Mouse (Mus musculus): ENCODE results near the gene Tnfrsf1b.

The Tnfrsf1b gene

DNA sequence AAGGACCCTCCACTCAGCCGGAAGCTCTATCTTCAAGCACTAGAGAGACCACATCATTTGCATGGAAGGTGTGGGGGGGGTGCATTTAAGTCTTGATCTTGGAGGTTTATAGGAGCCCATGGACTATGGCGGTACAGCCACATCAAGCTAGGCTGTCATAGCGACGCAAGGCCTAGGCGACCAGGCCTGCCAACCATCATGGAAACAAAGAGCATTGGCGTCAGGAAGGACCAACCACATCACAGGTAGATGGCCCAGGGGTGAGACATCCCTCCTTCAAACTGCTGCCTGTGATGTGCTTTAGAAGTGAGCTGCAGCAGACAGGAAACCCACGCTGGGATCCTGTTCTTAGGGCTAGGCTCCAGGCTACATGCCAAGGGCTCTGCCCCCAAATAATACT, 10.6 kb downstream of the Tnfrsf1b start:
- H3K4me1 ChIP-seq (replicated peaks; ENCODE audit: low read depth, low read length), result peaks cover 8% of the 10 kb centered on the region
- H3K4me3 ChIP-seq (replicated peaks; ENCODE audit: low read length), result no peak overlapping the region
- no peak for TF ChIP-seq CTCF (conservative IDR thresholded peaks at IDR 0.05; ENCODE audit: low read length)
- TF ChIP-seq POU5F1 (IDR thresholded peaks at IDR 0.05; ENCODE audit: borderline replicate concordance, low read length), result no peak
- no peak for TF ChIP-seq NANOG (IDR thresholded peaks at IDR 0.05; ENCODE audit: borderline replicate concordance, low read length)
- no peaks in the 10 kb centered on the region for H3K27me3 ChIP-seq (ENCODE audit: insufficient read depth, low read length)
- no peaks in the 10 kb centered on the region for H3K9me3 ChIP-seq (ENCODE audit: low read length)
- H3K36me3 ChIP-seq (ENCODE audit: insufficient read depth, low read length), result no peaks in the 10 kb centered on the region

DNA sequence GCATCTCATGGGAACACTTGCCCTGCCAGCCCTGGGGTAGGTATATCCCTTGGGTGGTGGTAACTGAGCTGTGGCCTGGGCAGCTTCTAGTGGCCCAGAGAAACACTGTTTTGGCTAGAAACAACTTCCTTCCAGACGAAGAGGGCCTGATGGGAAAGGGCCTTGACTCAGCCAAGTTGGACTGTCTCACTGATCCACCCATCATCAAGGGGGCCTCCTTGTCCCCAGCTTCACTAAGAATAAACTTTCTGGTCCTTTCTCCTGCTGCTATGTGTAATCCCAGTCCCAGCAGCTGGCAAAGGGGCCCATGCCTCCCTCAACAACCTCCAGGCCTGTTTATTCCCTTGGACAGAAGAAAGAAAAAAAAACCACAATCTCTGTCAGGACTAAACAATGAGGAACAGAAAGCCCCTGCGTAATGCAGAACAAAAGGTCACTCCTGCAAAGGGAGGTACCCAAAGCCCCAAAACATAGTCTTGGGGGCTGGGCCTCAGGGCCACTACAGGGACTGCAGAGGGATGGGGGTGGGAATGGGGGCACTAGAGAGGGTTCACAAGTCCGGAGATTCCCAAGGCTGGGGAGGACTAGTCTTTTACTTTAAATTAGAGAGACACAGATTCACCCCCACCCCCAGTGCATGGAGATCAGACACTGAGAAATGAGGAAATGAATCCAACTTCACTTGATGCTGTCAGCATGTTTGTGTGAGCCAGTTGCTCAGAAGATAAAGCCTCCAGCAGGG, 13.0 kb downstream of the Tnfrsf1b start:
- H3K9me3 ChIP-seq (ENCODE audit: low read length), result no peaks in the 10 kb centered on the region
- H3K27me3 ChIP-seq (ENCODE audit: insufficient read depth, low read length), result no peaks in the 10 kb centered on the region
- H3K4me3 ChIP-seq (replicated peaks; ENCODE audit: low read length), result no peak overlapping the region
- TF ChIP-seq CTCF (conservative IDR thresholded peaks at IDR 0.05; ENCODE audit: low read length), result no peak
- TF ChIP-seq POU5F1 (IDR thresholded peaks at IDR 0.05; ENCODE audit: borderline replicate concordance, low read length), result no peak
- no peak for TF ChIP-seq NANOG (IDR thresholded peaks at IDR 0.05; ENCODE audit: borderline replicate concordance, low read length)
- peaks cover 16% of the 10 kb centered on the region for H3K4me1 ChIP-seq (replicated peaks; ENCODE audit: low read depth, low read length)
- H3K36me3 ChIP-seq (ENCODE audit: insufficient read depth, low read length), result peaks cover 12% of the 10 kb centered on the region; the same call in 1 of the 2 replicates

GRCm38 (mm10) chr4:145231732-145232131, 14.9 kb downstream of the Tnfrsf1b start:
- no peaks in the 10 kb centered on the region for H3K9me3 ChIP-seq (ENCODE audit: low read length)
- no peaks in the 10 kb centered on the region for H3K27me3 ChIP-seq (ENCODE audit: insufficient read depth, low read length)
- H3K36me3 ChIP-seq (ENCODE audit: insufficient read depth, low read length), result peaks cover 12% of the 10 kb centered on the region; the same call in 1 of the 2 replicates
- no peak overlapping the region for H3K4me3 ChIP-seq (replicated peaks; ENCODE audit: low read length)
- TF ChIP-seq NANOG (IDR thresholded peaks at IDR 0.05; ENCODE audit: borderline replicate concordance, low read length), result no peak
- TF ChIP-seq POU5F1 (IDR thresholded peaks at IDR 0.05; ENCODE audit: borderline replicate concordance, low read length), result no peak
- no peak for TF ChIP-seq CTCF (conservative IDR thresholded peaks at IDR 0.05; ENCODE audit: low read length)
- peaks cover 16% of the 10 kb centered on the region for H3K4me1 ChIP-seq (replicated peaks; ENCODE audit: low read depth, low read length)

DNA sequence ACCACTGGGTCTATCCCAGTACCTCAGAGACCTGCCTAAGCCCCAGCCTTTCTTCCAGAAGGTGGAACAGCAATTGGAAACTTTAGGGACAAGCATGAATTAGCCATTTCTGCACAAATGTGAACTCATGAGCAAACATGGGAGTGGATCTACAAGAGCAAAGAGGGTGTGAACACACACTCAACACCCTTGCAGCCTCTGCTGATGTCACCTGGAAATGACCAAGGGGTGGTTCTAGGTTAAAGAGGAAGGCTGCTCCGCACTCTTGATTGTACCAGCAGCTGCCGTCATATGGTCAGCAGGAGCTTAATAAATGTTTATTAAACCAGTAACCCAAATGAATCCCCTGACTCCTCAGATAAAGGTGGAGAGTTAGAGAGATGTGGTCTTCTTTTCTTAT, 16.0 kb downstream of the Tnfrsf1b start:
- no peak overlapping the region for H3K4me3 ChIP-seq (replicated peaks; ENCODE audit: low read length)
- H3K27me3 ChIP-seq (ENCODE audit: insufficient read depth, low read length), result no peaks in the 10 kb centered on the region
- peaks cover 12% of the 10 kb centered on the region; the same call in 1 of the 2 replicates for H3K36me3 ChIP-seq (ENCODE audit: insufficient read depth, low read length)
- H3K4me1 ChIP-seq (replicated peaks; ENCODE audit: low read depth, low read length), result peaks cover 16% of the 10 kb centered on the region
- TF ChIP-seq POU5F1 (IDR thresholded peaks at IDR 0.05; ENCODE audit: borderline replicate concordance, low read length), result no peak
- no peak for TF ChIP-seq CTCF (conservative IDR thresholded peaks at IDR 0.05; ENCODE audit: low read length)
- TF ChIP-seq NANOG (IDR thresholded peaks at IDR 0.05; ENCODE audit: borderline replicate concordance, low read length), result no peak
- H3K9me3 ChIP-seq (ENCODE audit: low read length), result no peaks in the 10 kb centered on the region

GRCm38 (mm10) chr4:145229524-145230163, 17.0 kb downstream of the Tnfrsf1b start:
- Histone ChIP-seq H3K4me1 (replicated peaks; ENCODE audit: low read depth, low read length) (peaks cover 16% of the 10 kb centered on the region), H3K27me3 (ENCODE audit: insufficient read depth, low read length) (no peaks in the 10 kb centered on the region), H3K36me3 (ENCODE audit: insufficient read depth, low read length) (peaks cover 18% of the 10 kb centered on the region; the same call in 1 of the 2 replicates), H3K9me3 (ENCODE audit: low read length) (no peaks in the 10 kb centered on the region), H3K4me3 (replicated peaks; ENCODE audit: low read length) (no peak overlapping the region)
- no peak for TF ChIP-seq POU5F1 (IDR thresholded peaks at IDR 0.05; ENCODE audit: borderline replicate concordance, low read length)
- no peak for TF ChIP-seq CTCF (conservative IDR thresholded peaks at IDR 0.05; ENCODE audit: low read length)
- TF ChIP-seq NANOG (IDR thresholded peaks at IDR 0.05; ENCODE audit: borderline replicate concordance, low read length), result no peak

DNA sequence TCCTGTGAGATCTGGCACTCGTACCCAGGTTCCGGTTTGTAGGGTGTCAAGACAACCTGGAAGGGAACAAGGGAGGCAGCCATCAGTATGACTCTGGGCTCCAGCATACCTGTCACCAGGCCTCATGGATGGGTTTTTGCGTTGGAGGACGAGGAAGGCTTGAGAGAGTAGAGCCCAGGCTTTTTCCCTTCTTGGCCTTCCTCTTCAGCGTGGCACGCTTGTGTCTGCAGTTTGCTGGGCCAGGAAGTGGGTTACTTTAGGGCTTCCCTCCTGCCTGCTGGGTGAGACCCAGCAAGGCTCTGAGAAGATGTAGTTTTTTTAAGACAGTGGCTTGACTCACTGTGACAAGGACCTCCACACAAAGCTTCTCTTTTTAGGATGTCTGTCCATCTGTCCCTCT, 17.6 kb downstream of the Tnfrsf1b start:
- H3K27me3 ChIP-seq (ENCODE audit: insufficient read depth, low read length), result no peaks in the 10 kb centered on the region
- H3K9me3 ChIP-seq (ENCODE audit: low read length), result no peaks in the 10 kb centered on the region
- no peak overlapping the region for H3K4me3 ChIP-seq (replicated peaks; ENCODE audit: low read length)
- TF ChIP-seq NANOG (IDR thresholded peaks at IDR 0.05; ENCODE audit: borderline replicate concordance, low read length), result no peak
- no peak for TF ChIP-seq CTCF (conservative IDR thresholded peaks at IDR 0.05; ENCODE audit: low read length)
- TF ChIP-seq POU5F1 (IDR thresholded peaks at IDR 0.05; ENCODE audit: borderline replicate concordance, low read length), result no peak
- H3K4me1 ChIP-seq (replicated peaks; ENCODE audit: low read depth, low read length), result peaks cover 16% of the 10 kb centered on the region
- peaks cover 24% of the 10 kb centered on the region for H3K36me3 ChIP-seq (ENCODE audit: insufficient read depth, low read length)

- TF ChIP-seq NANOG (IDR thresholded peaks at IDR 0.05; ENCODE audit: borderline replicate concordance, low read length) (no peak), POU5F1 (IDR thresholded peaks at IDR 0.05; ENCODE audit: borderline replicate concordance, low read length) (no peak), CTCF (conservative IDR thresholded peaks at IDR 0.05; ENCODE audit: low read length) (no peak)
- Histone ChIP-seq H3K27me3 (ENCODE audit: insufficient read depth, low read length) (no peaks in the 10 kb centered on the region), H3K4me1 (replicated peaks; ENCODE audit: low read depth, low read length) (peaks cover 8% of the 10 kb centered on the region), H3K9me3 (ENCODE audit: low read length) (no peaks in the 10 kb centered on the region), H3K4me3 (replicated peaks; ENCODE audit: low read length) (no peak overlapping the region), H3K36me3 (ENCODE audit: insufficient read depth, low read length) (peaks cover 39% of the 10 kb centered on the region)
Measured at GRCm38 (mm10) chr4:145224613-145225012, 22.1 kb downstream of the Tnfrsf1b start.

DNA sequence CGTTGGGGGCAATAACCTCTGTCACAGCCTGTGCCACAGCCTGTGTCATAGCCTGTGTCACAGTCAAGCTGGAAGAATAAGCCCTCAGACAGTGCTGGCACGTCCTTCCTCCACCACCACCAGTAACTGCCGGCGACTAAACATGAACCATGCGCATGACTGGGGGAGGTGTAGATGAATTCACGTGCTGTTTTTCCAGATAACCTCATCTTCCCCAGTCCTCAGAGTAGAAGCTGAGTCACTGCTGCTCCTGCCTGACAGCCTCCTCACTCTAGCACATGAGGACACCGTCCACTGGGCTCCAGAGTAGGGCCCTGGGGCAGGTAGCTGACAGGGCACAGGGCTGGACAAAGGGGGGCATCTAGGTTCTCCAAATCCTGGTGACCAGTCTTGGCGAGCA, 24.6 kb downstream of the Tnfrsf1b start:
- Histone ChIP-seq H3K9me3 (ENCODE audit: low read length) (no peaks in the 10 kb centered on the region), H3K4me1 (replicated peaks; ENCODE audit: low read depth, low read length) (peaks cover 10% of the 10 kb centered on the region), H3K4me3 (replicated peaks; ENCODE audit: low read length) (no peak overlapping the region), H3K36me3 (ENCODE audit: insufficient read depth, low read length) (peaks cover 54% of the 10 kb centered on the region), H3K27me3 (ENCODE audit: insufficient read depth, low read length) (no peaks in the 10 kb centered on the region)
- TF ChIP-seq NANOG (IDR thresholded peaks at IDR 0.05; ENCODE audit: borderline replicate concordance, low read length), result no peak
